Mouse (Mus musculus): ENCODE measurements around the gene Gm4744. TPM values are rescaled to one million over a fixed set of nuclear protein-coding genes. Genes with fewer than 3 reads are reported as not detected.
"Not testable (repeated sequence)": the region's sequence is repeated elsewhere in the genome, so short reads cannot be mapped to it uniquely, and the experiment has no call there.

Gm4744 gene
- not detected in 2 replicates for polyA plus RNA-seq (2015; fragmentation: Nextera tagmentation; extraction: Ambion mirVana)

GRCm38 (mm10) chr6:40951770-40952169 is at the start of gene Gm4744:
Gene Gm4744 (minus strand): TSS chr6:40951870.
- no peak within 1 kb of the TSS for H3K4me3 ChIP-seq (ENCODE audit: low read length)
- H3K4me1 ChIP-seq (replicated peaks; ENCODE audit: control insufficient read depth, insufficient read depth, low read length) = no peaks in the 10 kb centered on the region
- H3K27me3 ChIP-seq (ENCODE audit: control insufficient read depth, insufficient read depth, low read depth, low read length) = no peaks in the 10 kb centered on the region
- no peaks in the 10 kb centered on the region for H3K9me3 ChIP-seq (ENCODE audit: control insufficient read depth, low read length)
- H3K36me3 ChIP-seq (ENCODE audit: control insufficient read depth, insufficient read depth, low read length) = no peaks in the 10 kb centered on the region
- no peak within 1 kb of the TSS for H3K9ac ChIP-seq (ENCODE audit: low read length)
- no peak for ATAC-seq (ENCODE audit: low read depth)
- no peak within 1 kb of the TSS for H3K27ac ChIP-seq (ENCODE audit: low read length)
- no peak within 1 kb of the TSS for H3K4me2 ChIP-seq (ENCODE audit: low read depth, low read length)

- not testable (repeated sequence) for H3K9ac ChIP-seq (ENCODE audit: low read length); H3K36me3 ChIP-seq (ENCODE audit: control insufficient read depth, insufficient read depth, low read length); H3K4me1 ChIP-seq (replicated peaks; ENCODE audit: control insufficient read depth, insufficient read depth, low read length); H3K4me2 ChIP-seq (ENCODE audit: low read depth, low read length); H3K27me3 ChIP-seq (ENCODE audit: control insufficient read depth, insufficient read depth, low read depth, low read length); H3K27ac ChIP-seq (ENCODE audit: low read length); H3K9me3 ChIP-seq (ENCODE audit: control insufficient read depth, low read length); H3K4me3 ChIP-seq (ENCODE audit: low read length); ATAC-seq (ENCODE audit: low read depth)
Observed at GRCm38 (mm10) chr6:40999379-40999778, 47.7 kb upstream of the Gm4744 start, which contains the start of gene Gm2663. Gene Gm2663 (minus strand): TSS chr6:40999479.

GRCm38 (mm10) chr6:40964454-40964853 is 12.8 kb upstream of the Gm4744 start, which contains the start of gene 1810009J06Rik:
Gene 1810009J06Rik (plus strand): TSS chr6:40964754.
- H3K27me3 ChIP-seq (ENCODE audit: control insufficient read depth, insufficient read depth, low read depth, low read length); ATAC-seq (ENCODE audit: low read depth); H3K36me3 ChIP-seq (ENCODE audit: control insufficient read depth, insufficient read depth, low read length); H3K9me3 ChIP-seq (ENCODE audit: control insufficient read depth, low read length); H3K4me1 ChIP-seq (replicated peaks; ENCODE audit: control insufficient read depth, insufficient read depth, low read length); H3K4me3 ChIP-seq (ENCODE audit: low read length); H3K27ac ChIP-seq (ENCODE audit: low read length); H3K4me2 ChIP-seq (ENCODE audit: low read depth, low read length); H3K9ac ChIP-seq (ENCODE audit: low read length): not testable (repeated sequence)
- WGBS = 92% methylated on average over 2 of the region's 2 CpGs

- Histone ChIP-seq H3K4me1 (replicated peaks; ENCODE audit: control insufficient read depth, insufficient read depth, low read length) (no peaks in the 10 kb centered on the region), H3K4me3 (ENCODE audit: low read length) (no peak overlapping the region), H3K27me3 (ENCODE audit: control insufficient read depth, insufficient read depth, low read depth, low read length) (no peaks in the 10 kb centered on the region), H3K4me2 (ENCODE audit: low read depth, low read length) (no peak overlapping the region), H3K36me3 (ENCODE audit: control insufficient read depth, insufficient read depth, low read length) (no peaks in the 10 kb centered on the region), H3K27ac (ENCODE audit: low read length) (no peak overlapping the region), H3K9me3 (ENCODE audit: control insufficient read depth, low read length) (no peaks in the 10 kb centered on the region), H3K9ac (ENCODE audit: low read length) (no peak overlapping the region)
- 42% methylated on average over 2 of the region's 2 CpGs for WGBS
- no peak for ATAC-seq (ENCODE audit: low read depth)
Observed at GRCm38 (mm10) chr6:40953716-40954115, 2.0 kb upstream of the Gm4744 start.

GRCm38 (mm10) chr6:40940457-40940856 is 11.2 kb downstream of the Gm4744 start, which contains the start of gene 1700074P13Rik:
Gene 1700074P13Rik (minus strand): TSS chr6:40940557.
- Histone ChIP-seq H3K9ac (ENCODE audit: low read length) (no peak within 1 kb of the TSS), H3K4me1 (replicated peaks; ENCODE audit: control insufficient read depth, insufficient read depth, low read length) (no peaks in the 10 kb centered on the region), H3K36me3 (ENCODE audit: control insufficient read depth, insufficient read depth, low read length) (no peaks in the 10 kb centered on the region), H3K4me2 (ENCODE audit: low read depth, low read length) (no peak within 1 kb of the TSS), H3K4me3 (ENCODE audit: low read length) (no peak within 1 kb of the TSS), H3K9me3 (ENCODE audit: control insufficient read depth, low read length) (no peaks in the 10 kb centered on the region), H3K27ac (ENCODE audit: low read length) (no peak within 1 kb of the TSS), H3K27me3 (ENCODE audit: control insufficient read depth, insufficient read depth, low read depth, low read length) (no peaks in the 10 kb centered on the region)
- ATAC-seq (ENCODE audit: low read depth) = no peak
- 89% methylated on average over 10 of the region's 10 CpGs for WGBS

GRCm38 (mm10) chr6:40919954-40920353 is 31.7 kb downstream of the Gm4744 start:
- Histone ChIP-seq H3K27me3 (ENCODE audit: control insufficient read depth, insufficient read depth, low read depth, low read length) (no peaks in the 10 kb centered on the region), H3K9ac (ENCODE audit: low read length) (no peak overlapping the region), H3K27ac (ENCODE audit: low read length) (no peak overlapping the region), H3K36me3 (ENCODE audit: control insufficient read depth, insufficient read depth, low read length) (no peaks in the 10 kb centered on the region), H3K4me3 (ENCODE audit: low read length) (no peak overlapping the region), H3K4me1 (replicated peaks; ENCODE audit: control insufficient read depth, insufficient read depth, low read length) (no peaks in the 10 kb centered on the region), H3K4me2 (ENCODE audit: low read depth, low read length) (no peak overlapping the region), H3K9me3 (ENCODE audit: control insufficient read depth, low read length) (no peaks in the 10 kb centered on the region)
- WGBS = 75% methylated on average over 4 of the region's 4 CpGs
- no peak for ATAC-seq (ENCODE audit: low read depth)

GRCm38 (mm10) chr6:40900287-40900686 is 51.4 kb downstream of the Gm4744 start, which contains the start of gene Prss58:
Gene Prss58 (minus strand): TSS chr6:40900387.
- no peak within 1 kb of the TSS for H3K9ac ChIP-seq (ENCODE audit: low read length)
- no peaks in the 10 kb centered on the region for H3K9me3 ChIP-seq (ENCODE audit: control insufficient read depth, low read length)
- H3K4me2 ChIP-seq (ENCODE audit: low read depth, low read length) = no peak within 1 kb of the TSS
- H3K4me1 ChIP-seq (replicated peaks; ENCODE audit: control insufficient read depth, insufficient read depth, low read length) = no peaks in the 10 kb centered on the region
- H3K4me3 ChIP-seq (ENCODE audit: low read length) = no peak within 1 kb of the TSS
- ATAC-seq (ENCODE audit: low read depth) = no peak
- H3K27me3 ChIP-seq (ENCODE audit: control insufficient read depth, insufficient read depth, low read depth, low read length) = no peaks in the 10 kb centered on the region
- no peaks in the 10 kb centered on the region for H3K36me3 ChIP-seq (ENCODE audit: control insufficient read depth, insufficient read depth, low read length)
- H3K27ac ChIP-seq (ENCODE audit: low read length) = no peak within 1 kb of the TSS

Other genes with a start within 250 kb of the Gm4744 start
- not detected in 2 replicates for gene Moxd2, start 64.4 kb downstream of the Gm4744 start, polyA plus RNA-seq (2015; fragmentation: Nextera tagmentation; extraction: Ambion mirVana)
- not detected in 2 replicates for gene Prss58, start 51.5 kb downstream of the Gm4744 start, polyA plus RNA-seq (2015; fragmentation: Nextera tagmentation; extraction: Ambion mirVana)
- not detected in 2 replicates for gene 1700074P13Rik, start 11.3 kb downstream of the Gm4744 start, polyA plus RNA-seq (2015; fragmentation: Nextera tagmentation; extraction: Ambion mirVana)
- not detected in 2 replicates for gene 1810009J06Rik, start 12.9 kb upstream of the Gm4744 start, polyA plus RNA-seq (2015; fragmentation: Nextera tagmentation; extraction: Ambion mirVana)
- gene Gm2663, start 47.6 kb upstream of the Gm4744 start, polyA plus RNA-seq (2015; fragmentation: Nextera tagmentation; extraction: Ambion mirVana) = not detected in 2 replicates
- not detected in 2 replicates for gene 2210010C04Rik, start 83.6 kb upstream of the Gm4744 start, polyA plus RNA-seq (2015; fragmentation: Nextera tagmentation; extraction: Ambion mirVana)

All from lung, embryonic 16.5 days (tissue).